Mouse (Mus musculus) cerebellum, adult 2 months (tissue): ENCODE data around the gene Pdzd9. TPM values are rescaled to one million over a fixed set of nuclear protein-coding genes. Genes with fewer than 3 reads are reported as not detected.

ENCODE experiments used
- DNase-seq, 2 experiments: peaks; one replicate each; pipeline ENCODE4 v3.0.0; 2021
- H3K27ac ChIP-seq: fragments of 200-500 bp; 2 replicates; pipeline ENCODE4 v1.5.1; 2012; ENCODE audit warnings: low read length, control low read depth, inconsistent platforms; ENCODE audit not compliant: insufficient read depth
- H3K27me3 ChIP-seq: fragments of 200-500 bp; 2 replicates; pipeline ENCODE4 v1.6.1; 2012; ENCODE audit warnings: inconsistent platforms, mild to moderate bottlenecking, low read length, moderate library complexity; ENCODE audit not compliant: control insufficient read depth, insufficient read depth
- H3K4me1 ChIP-seq: fragments of 200-500 bp; 2 replicates; pipeline ENCODE4 v1.6.1; 2011; ENCODE audit warnings: low read length; ENCODE audit not compliant: control insufficient read depth, insufficient read depth
- H3K4me3 ChIP-seq: fragments of 200-500 bp; replicated peaks from 2 replicates; pipeline ENCODE3; 2011; ENCODE audit warnings: mild to moderate bottlenecking, low read depth, low read length, control low read depth; ENCODE audit not compliant: insufficient read depth
- CTCF ChIP-seq: fragments of 200-500 bp; IDR thresholded peaks from 2 replicates; pipeline ENCODE4 v1.5.1; 2011; ENCODE audit warnings: low read depth, mild to moderate bottlenecking, control low read depth, low read length, moderate library complexity, borderline replicate concordance; ENCODE audit not compliant: insufficient read depth
- POLR2A ChIP-seq: fragments of 200-500 bp; IDR thresholded peaks from 2 replicates; pipeline ENCODE4 v1.6.1; 2011; ENCODE audit warnings: low read length, control low read depth, borderline replicate concordance; ENCODE audit not compliant: insufficient read depth
- WGBS: fragments of 180-500 bp; shearing (Covaris S2); methylation state at CpG from one replicate; pipeline ENCODE4 v1.1.7; 2018; 5-methylcytosine and 5-hydroxymethylcytosine counted together
- polyA plus RNA-seq: library from polyadenylated mRNA; depleted of rRNA; stranded (reverse); fragments of >200 nt; gene quantifications from 2 replicates; pipeline ENCODE4 v1.2.3, GENCODE M21; 2012

The Pdzd9 gene
- polyA plus RNA-seq, 1 experiment, result not detected

DNA sequence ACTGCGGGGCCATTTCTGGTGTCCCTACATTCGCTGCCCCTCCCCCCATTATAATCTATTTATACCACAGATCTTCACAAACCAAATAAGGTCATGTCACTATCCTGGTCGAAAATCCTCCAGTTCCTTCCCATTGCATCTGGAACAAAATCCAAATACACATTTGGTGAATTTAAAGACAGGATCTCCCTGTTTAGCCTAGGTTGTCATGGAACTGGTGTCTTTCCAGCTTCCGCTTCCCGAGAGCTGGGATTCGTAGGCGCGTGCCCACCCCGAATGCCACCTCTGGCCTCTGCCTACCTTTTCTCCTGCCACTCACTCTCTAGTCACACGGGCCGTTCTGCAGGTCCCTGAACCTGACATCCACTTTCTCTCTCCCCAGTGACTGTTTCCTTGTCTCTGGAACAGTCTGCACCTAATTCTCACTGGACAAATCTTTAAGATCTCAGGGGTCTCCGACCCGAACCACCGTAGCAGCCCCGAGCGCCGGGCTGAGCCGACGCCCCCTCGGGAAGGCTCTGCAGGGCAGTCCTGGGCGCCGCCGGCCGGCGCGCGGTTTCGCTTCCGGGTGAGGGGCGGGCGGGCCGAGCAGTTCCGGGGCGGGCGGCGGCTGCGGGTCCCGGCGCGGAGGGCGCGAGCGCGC, 7.0 kb upstream of the Pdzd9 start, which contains the start of gene Mosmo:
Gene Mosmo (plus strand): TSS at position 618 of the 643 bp plus-strand sequence.
- peak within 1 kb of the TSS; percentile 16; the same call in 1 of the 2 replicates for H3K27ac ChIP-seq
- WGBS, result 1% methylated on average over 44 of the region's 44 CpGs
- H3K27me3 ChIP-seq, result no peaks in the 10 kb centered on the region
- peak within 1 kb of the TSS; percentile 75 for H3K4me3 ChIP-seq
- H3K4me1 ChIP-seq, result no peaks in the 10 kb centered on the region; the same call in 1 of the 2 replicates
- no peak for TF ChIP-seq CTCF
- TF ChIP-seq POLR2A, result peak; percentile 60; the same call in 1 of the 2 replicates
- DNase-seq, result peak; percentile 71 to 77

- DNase-seq, result no peak
- Histone ChIP-seq H3K27ac (no peak overlapping the region), H3K27me3 (no peaks in the 10 kb centered on the region), H3K4me1 (no peaks in the 10 kb centered on the region), H3K4me3 (no peak overlapping the region)
- TF ChIP-seq POLR2A (no peak), CTCF (no peak)
- WGBS, result 63% methylated on average over 2 of the region's 2 CpGs
Measured at GRCm38 (mm10) chr7:120671271-120671670, 1.1 kb upstream of the Pdzd9 start.

DNA sequence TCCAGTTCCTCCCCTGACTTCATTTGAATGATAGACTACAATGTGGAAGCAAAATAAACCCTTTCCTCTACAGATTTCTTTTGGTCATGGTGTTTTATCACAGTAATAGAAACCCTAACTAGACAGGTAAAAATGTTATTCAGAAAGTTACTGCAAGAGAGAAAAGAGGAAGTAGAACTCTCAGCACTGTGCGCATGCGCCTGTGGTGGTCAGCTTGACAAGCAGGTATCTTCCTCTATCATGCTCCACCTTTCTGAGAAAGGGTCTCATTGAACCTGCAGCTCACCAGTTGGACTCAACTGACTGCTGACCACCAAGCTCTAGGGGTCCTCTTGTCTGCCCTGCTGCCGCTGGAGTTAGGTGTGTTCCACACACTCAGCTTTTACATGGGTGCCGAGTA, 8.1 kb downstream of the Pdzd9 start:
- no peak for DNase-seq
- no peaks in the 10 kb centered on the region for H3K27me3 ChIP-seq
- no peak overlapping the region for H3K4me3 ChIP-seq
- no peak overlapping the region for H3K27ac ChIP-seq
- no peaks in the 10 kb centered on the region for H3K4me1 ChIP-seq
- TF ChIP-seq POLR2A, result no peak
- no peak for TF ChIP-seq CTCF
- WGBS, result 94% methylated on average over 4 of the region's 4 CpGs

GRCm38 (mm10) chr7:120647849-120648248, 22.3 kb downstream of the Pdzd9 start:
- no peak for TF ChIP-seq CTCF
- TF ChIP-seq POLR2A, result no peak
- WGBS, result 15% methylated on average over 2 of the region's 2 CpGs

DNA sequence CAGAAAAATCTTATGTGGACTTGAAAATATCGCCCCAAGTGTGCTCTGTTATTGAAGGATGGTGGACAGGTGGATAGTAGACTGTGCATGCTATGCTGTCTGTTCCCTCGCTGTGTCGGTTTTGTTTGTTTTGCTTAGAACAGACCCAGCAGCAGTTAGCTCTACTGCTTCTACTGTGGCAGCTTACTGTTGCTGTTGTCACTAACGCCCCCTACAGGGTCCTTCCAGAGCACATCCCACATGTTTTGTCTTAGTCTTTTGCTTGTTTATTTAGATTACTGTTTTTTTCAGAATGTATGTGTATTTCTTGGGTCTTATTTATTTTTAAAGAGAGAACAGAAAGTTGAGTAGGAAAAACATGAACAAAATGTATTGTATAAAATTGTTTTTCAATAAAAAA, 26.9 kb downstream of the Pdzd9 start:
- H3K4me1 ChIP-seq, result no peaks in the 10 kb centered on the region
- no peak for DNase-seq
- no peaks in the 10 kb centered on the region for H3K27me3 ChIP-seq
- no peak overlapping the region for H3K4me3 ChIP-seq
- 74% methylated on average over 4 of the region's 4 CpGs for WGBS
- H3K27ac ChIP-seq, result no peak overlapping the region
- TF ChIP-seq CTCF (no peak), POLR2A (no peak)

More at GRCm38 (mm10) chr7:120647849-120648248, 22.3 kb downstream of the Pdzd9 start:
- Histone ChIP-seq H3K4me3 (no peak overlapping the region), H3K27ac (no peak overlapping the region), H3K4me1 (no peaks in the 10 kb centered on the region), H3K27me3 (no peaks in the 10 kb centered on the region)
- no peak for DNase-seq

DNA sequence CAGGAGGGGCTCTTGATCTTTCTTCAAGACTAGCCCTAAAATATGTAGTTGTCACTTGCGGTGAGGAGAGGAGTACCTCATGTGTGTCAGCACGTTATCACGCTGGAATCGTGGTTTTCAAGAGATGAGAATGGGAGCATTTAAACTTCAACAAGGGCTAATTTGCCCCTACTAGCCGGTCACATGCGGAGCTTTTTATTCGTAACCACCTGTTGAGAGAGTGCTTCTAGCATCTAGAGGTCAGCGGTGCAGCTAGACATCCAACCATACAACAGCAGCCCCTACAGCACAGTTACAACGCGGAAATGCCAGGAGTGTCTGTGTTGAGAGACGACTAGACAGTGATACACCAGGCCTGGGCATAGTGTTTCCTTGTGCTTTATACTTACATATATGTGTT, 34.3 kb downstream of the Pdzd9 start:
- TF ChIP-seq POLR2A (no peak), CTCF (no peak)
- no peak overlapping the region; the same call in 1 of the 2 replicates for H3K27ac ChIP-seq
- peak overlapping the region; percentile 88 for H3K4me3 ChIP-seq
- H3K27me3 ChIP-seq, result no peaks in the 10 kb centered on the region
- no peak for DNase-seq
- under 1% methylated on average over 11 of the region's 11 CpGs for WGBS
- H3K4me1 ChIP-seq, result peaks cover 3% of the 10 kb centered on the region; the same call in 1 of the 2 replicates

DNA sequence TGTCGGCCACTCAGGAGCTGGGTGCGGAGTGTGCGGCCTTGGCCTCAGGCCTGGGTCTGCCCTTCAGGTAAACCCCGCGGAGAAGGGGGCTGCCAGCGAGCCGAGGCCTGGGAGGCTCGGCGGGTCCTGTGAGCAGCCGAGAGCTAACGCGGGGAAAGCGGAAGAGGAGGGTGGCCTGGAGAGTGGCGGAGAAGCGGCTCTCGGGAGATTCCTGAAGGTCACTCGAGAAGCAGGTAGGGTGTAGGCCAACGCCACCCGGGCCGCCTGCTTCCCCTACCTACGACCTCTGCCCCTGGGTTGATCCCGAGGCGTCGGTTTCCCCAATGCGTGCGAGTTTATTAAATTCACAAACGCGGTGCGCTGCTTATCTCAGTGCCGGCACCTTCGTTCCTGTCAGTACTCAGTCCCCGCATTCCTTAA, 34.8 kb downstream of the Pdzd9 start:
- no peak for DNase-seq
- peak overlapping the region; percentile 88 for H3K4me3 ChIP-seq
- 0% methylated on average over 32 of the region's 32 CpGs for WGBS
- TF ChIP-seq CTCF (no peak), POLR2A (no peak)
- H3K27me3 ChIP-seq, result no peaks in the 10 kb centered on the region
- peak overlapping the region; percentile 92 for H3K27ac ChIP-seq
- H3K4me1 ChIP-seq, result peaks cover 3% of the 10 kb centered on the region; the same call in 1 of the 2 replicates
